ENCODE assay signal across 16 mouse cellular contexts in the genomic region with DNA sequence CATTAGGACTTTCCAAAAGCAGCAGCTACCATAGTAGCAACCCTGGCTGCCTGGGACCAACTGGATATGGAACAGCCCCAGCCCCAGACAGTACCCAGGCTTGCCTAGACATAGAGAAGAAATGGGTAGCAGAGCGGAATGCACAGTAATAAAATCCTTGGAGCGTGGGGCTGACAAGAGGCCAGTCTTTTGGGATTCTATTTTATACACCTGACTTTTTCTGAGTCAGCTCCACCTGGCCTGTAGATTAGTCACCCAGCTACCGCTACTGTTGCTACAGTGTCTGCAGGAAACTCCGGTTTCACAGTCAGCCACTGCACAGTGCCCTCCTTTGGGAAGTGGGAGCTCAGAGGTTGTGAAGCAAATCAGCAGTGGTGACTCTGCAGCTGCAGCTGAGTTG.
"Had no signal": no experiment of that assay in that cellular context is flagged by ENCODE, and none has a peak within 500 bp of the region (broad histone marks: within the 10 kb centered on the region; RNA-seq: fewer than 3 reads in every experiment).

No protein-coding gene starts in this region.

- H3K27me3 ChIP-seq: liver, embryonic 13.5 days; stomach, embryonic 15.5 days had no signal

- ATAC-seq: hindbrain, postnatal 0 days; inflammation-experienced regulatory T-cells, adult 6 months; intestine, embryonic 16.5 days had no signal

- DNase-seq: layer of hippocampus, postnatal 36 days; liver, embryonic 13.5 days; lung, adult 2 months; lung, postnatal 14 days; lung, postnatal 4 days; midbrain, embryonic 14.5 days; right cerebral cortex, postnatal 25 days; spleen, adult 18-20 months; thymus, adult 18-20 months; thymus, postnatal 4 days had no signal

- H3K9ac ChIP-seq: liver, embryonic 13.5 days; stomach, embryonic 15.5 days had no signal

- H3K9me3 ChIP-seq: liver, embryonic 13.5 days; stomach, embryonic 15.5 days had no signal

- H3K27ac ChIP-seq: hindbrain, postnatal 0 days; left cerebral cortex, adult 2 months; liver, embryonic 13.5 days; stomach, embryonic 15.5 days had no signal

- H3K4me2 ChIP-seq: liver, embryonic 13.5 days; midbrain, embryonic 11.5 days; stomach, embryonic 15.5 days had no signal

- H3K4me1 ChIP-seq: liver, embryonic 13.5 days; stomach, embryonic 15.5 days had no signal

- H3K4me3 ChIP-seq: left cerebral cortex, adult 2 months; liver, embryonic 13.5 days; stomach, embryonic 15.5 days had no signal

- H3K36me3 ChIP-seq: liver, embryonic 13.5 days; stomach, embryonic 15.5 days had no signal
